Mouse (Mus musculus): Measurements from ENCODE around the gene Babam2.
"Not testable (repeated sequence)": the region's sequence is repeated elsewhere in the genome, so short reads cannot be mapped to it uniquely, and the experiment has no call there.

The Babam2 gene

DNA sequence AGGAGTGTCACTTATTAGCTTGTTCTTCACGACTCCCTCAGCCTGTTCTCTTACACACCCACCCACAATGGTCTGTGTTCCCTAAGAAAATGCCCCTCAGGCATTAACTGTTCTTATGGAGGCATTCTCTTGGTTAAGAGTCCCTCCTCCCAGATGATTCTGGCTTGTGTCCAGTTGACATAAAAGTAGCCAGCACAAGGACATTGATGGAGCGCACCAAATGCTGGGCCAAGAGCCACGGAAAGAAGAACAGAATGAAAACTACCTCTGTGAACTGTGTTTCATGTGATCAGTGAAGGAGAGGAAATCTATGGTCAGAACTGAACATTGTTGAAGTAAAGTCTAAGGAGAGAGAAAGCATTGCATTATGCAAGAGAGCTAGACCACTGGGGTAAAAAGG, 89.7 kb downstream of the Babam2 start:
- no peak for DNase-seq (ENCODE audit: low spot score in 2 of 2)

DNA sequence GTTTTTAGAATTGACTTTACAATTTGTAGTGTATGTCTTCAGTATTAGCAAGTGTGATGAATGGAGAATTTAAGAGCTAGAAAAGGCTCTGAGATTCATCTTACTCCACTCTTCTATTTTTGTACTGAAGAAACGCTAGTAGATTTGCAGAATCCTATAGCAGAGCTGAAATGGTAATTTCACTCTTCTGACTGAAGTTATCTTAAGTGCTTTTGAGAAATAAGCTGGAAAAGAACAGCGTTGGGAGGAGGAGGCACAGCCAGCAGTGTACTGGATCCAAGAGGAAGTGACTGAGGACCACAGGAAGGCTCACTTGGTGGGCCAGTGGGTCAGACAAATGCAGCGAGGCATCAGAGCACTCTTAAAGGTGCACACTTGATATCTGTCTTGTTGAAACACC, 90.1 kb downstream of the Babam2 start:
- DNase-seq (ENCODE audit: low spot score in 2 of 2), result no peak

GRCm38 (mm10) chr5:31792338-31792737, 94.9 kb downstream of the Babam2 start:
- DNase-seq (ENCODE audit: low spot score in 2 of 2), result no peak

GRCm38 (mm10) chr5:31792863-31793262, 95.4 kb downstream of the Babam2 start:
- DNase-seq (ENCODE audit: low spot score in 2 of 2), result no peak

- no peak for DNase-seq (ENCODE audit: low spot score in 2 of 2)
These were observed 97.9 kb downstream of the Babam2 start for GRCm38 (mm10) chr5:31795414-31795813.

GRCm38 (mm10) chr5:31796979-31797378, 99.5 kb downstream of the Babam2 start:
- no peak for DNase-seq (ENCODE audit: low spot score in 2 of 2)

- not testable (repeated sequence) for DNase-seq (ENCODE audit: low spot score in 2 of 2)
These were observed 106.7 kb downstream of the Babam2 start for GRCm38 (mm10) chr5:31804211-31804610.

GRCm38 (mm10) chr5:31804751-31805150, 107.3 kb downstream of the Babam2 start:
- DNase-seq (ENCODE audit: low spot score in 2 of 2), result no peak

DNA sequence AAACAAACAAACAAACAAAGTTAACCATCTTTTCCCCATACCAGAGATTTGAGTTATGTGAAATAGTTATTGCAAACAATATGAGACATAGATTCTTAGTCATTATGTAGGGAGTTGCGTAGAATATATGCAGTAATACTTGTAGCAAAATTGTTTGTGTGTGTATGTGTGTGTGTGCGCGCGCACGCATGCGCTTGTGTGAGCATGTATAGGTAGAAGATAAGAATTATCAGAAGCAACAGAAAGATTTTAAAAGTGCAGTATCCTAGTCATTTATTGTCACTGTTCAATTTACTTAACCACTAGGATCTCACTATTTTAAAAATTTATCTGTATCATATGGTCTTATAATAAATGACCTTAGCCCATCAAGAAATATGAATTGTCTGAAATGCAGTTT, 109.8 kb downstream of the Babam2 start:
- DNase-seq (ENCODE audit: low spot score in 2 of 2), result no peak

DNA sequence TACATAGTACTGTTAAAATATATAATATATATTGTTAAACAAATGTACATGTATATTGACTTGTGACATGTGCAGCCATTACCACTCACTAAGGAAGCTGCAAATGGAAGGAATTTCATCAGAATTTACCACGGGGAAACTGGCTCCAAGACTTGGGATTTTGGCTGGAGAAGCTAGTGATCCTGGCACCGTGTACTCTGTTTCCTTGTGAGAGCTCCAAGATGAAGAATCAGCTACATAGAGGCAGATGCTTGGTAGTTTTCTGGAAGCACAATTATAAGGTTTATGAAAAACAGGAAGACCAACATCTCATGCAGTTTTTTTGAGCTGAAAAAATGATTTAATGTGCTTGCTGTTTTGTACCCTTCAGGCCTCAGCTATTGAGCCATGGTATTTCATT, 110.8 kb downstream of the Babam2 start:
- DNase-seq (ENCODE audit: low spot score in 2 of 2), result no peak

DNA sequence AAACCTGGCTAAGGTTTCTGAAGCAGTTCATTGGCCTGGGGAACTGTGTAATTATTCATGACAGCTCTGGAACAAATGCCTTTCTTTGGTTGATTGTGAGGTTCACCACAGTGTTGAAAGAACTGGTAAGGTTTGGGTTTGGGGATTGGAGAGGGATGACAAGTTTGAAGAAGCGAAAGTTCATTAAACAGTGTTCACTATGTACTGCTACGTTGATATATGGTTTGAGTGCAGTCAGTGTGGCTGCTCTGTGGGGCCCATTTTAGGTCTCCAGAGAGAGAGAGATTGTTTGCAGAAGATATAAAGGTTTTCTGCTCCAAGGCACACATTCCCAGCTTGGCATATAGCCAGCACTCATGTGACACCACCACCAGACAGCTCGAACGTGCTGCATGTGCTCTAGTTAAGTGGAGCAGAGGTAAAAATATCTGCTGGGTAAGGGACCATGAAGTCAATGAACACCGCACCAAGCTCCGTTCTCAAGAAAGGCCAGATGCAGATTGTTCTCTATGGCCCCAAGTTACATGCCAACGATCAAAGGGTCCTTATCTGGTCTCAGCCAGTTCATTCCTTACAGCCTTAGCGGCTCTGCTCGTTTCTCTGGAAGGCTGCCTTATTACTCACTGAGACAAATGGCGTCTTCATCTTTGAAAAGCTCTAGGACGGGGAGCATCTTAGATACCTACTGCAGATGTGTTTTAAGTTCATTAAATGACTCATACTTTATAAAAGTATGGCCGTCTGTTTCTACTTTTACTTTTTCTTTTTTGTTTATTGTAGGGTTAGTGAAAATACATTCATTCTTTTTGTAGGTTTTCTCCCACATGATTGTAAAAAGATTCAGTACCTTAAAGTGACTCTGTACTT, 113.5 kb downstream of the Babam2 start:
- no peak for DNase-seq (ENCODE audit: low spot score in 2 of 2)

DNA sequence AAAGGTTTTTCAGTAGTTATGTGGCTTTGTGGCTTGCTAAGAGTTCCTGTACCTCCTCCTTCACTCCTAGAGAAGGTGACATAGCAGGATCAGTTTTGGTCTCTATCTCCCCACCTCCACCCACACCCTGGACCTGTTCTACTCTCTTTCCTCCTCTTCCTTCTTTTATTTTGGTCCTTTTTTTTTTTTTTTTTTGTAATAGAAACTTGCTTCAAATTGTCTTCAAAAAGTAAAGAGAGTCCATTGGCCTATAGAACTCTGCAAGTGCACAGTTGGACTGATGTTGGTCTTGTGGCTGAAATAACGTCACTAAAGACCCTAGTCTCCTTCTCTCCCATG, 114.1 kb downstream of the Babam2 start:
- no peak for DNase-seq (ENCODE audit: low spot score in 2 of 2)

DNA sequence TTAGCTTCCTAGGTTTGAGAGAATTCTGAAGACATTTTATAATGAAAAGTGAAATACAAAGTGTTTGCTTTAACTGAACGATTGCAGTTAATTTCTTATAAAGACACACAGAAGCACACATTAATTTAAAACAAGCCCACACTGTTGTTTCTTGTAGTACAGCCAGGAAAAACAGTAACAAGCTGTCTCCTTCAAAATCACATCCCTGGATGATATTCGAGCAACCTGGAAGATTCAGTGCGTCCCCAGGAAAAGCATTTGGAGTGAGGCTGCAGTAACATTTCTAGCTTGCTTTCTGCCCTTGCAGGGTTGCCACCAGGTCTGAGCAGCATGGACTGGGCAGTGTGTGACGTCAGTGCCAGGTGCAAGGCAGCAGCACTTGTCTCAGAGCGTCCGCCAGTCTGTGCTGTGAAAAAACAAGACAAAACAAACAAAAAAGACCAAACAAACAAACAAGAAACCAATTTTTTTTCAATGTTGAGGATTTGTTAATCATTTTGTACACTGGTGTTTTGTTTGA, 115.7 kb downstream of the Babam2 start:
- no peak for DNase-seq (ENCODE audit: low spot score in 2 of 2)

- no peak for DNase-seq (ENCODE audit: low spot score in 2 of 2)
These were observed 116.6 kb downstream of the Babam2 start for GRCm38 (mm10) chr5:31814068-31814467.

DNA sequence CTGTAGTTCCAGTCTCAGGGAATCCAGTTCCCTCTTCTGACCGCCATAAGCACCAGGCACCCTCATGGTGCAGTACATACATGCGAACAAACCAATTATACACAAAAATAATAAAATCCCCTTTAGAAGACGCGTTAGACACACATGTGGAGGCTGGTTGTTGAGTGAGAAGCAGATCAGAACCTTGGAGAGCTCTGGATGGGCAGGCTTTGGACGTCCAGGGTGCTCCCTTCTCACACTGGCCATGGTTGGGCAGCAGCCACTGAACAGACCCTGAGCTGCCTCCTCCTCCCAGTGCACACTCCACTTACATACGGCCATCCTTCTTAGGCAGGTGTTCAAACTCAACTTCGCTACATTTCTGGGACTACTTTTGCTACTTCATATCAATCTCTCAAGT, 117.6 kb downstream of the Babam2 start:
- no peak for DNase-seq (ENCODE audit: low spot score in 2 of 2)

DNA sequence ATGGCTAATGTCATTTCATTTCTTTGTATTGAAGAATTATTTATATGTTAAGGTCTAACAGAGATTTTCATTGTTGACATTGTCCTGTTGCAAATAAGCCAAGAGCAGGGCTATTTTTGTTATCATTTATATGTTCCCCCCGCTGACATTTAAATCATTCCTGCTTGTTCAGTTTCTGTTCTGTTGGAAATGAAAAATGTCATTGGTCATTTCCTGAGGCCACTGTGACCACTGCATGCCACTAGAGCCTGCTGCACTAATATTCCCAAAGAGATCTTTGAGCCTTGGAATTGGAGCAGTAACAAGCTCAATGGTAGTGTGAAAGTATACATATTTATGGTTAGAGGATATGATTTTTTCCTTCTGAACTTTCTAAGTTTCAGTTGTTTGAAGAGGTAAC, 118.6 kb downstream of the Babam2 start:
- DNase-seq (ENCODE audit: low spot score in 2 of 2), result no peak

- DNase-seq (ENCODE audit: low spot score in 2 of 2), result no peak
These were observed 123.3 kb downstream of the Babam2 start for GRCm38 (mm10) chr5:31820801-31821200.

DNA sequence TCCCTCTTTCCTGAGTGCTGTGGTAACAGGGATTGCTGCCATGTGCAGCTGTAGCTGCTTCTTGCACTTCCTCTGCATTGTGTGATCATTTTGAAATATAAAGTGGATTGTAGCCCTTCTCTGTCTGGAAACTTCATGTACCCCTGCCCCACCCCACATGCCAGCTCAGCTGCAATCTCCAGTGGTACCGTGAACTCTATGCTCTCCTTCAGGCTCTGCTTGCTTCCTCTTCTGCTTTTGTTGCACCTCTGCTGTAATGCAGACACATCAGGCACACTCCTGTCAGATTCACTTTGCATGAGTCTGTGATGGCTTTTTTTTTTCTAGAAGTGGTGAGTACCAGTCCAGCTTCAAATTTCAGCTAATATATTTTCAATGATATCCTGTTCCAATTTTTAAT, 123.7 kb downstream of the Babam2 start:
- DNase-seq (ENCODE audit: low spot score in 2 of 2), result no peak

- DNase-seq (ENCODE audit: low spot score in 2 of 2), result no peak
These were observed 126.2 kb downstream of the Babam2 start for GRCm38 (mm10) chr5:31823673-31824072.

DNA sequence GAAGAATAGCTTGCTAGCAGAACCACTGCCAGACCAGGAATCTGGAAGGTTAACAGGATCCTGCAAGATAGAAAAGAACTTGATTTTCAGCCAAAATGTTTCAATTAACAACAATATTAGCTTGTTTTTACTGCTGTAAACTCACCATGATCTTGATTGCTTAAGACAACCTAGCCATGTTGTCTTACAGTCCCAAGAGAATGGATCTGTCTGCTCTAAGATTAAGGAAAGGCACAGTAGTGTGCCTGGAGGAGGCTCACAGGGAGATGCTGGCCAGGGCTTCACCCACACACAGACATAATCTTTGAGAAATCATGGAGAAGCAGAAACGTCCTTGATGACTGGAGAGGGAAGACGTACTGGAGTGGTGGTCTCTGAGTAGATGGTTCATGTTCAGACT, 126.6 kb downstream of the Babam2 start:
- DNase-seq (ENCODE audit: low spot score in 2 of 2), result no peak

- no peak for DNase-seq (ENCODE audit: low spot score in 2 of 2)
These were observed 129.8 kb downstream of the Babam2 start for GRCm38 (mm10) chr5:31827304-31827703.

DNA sequence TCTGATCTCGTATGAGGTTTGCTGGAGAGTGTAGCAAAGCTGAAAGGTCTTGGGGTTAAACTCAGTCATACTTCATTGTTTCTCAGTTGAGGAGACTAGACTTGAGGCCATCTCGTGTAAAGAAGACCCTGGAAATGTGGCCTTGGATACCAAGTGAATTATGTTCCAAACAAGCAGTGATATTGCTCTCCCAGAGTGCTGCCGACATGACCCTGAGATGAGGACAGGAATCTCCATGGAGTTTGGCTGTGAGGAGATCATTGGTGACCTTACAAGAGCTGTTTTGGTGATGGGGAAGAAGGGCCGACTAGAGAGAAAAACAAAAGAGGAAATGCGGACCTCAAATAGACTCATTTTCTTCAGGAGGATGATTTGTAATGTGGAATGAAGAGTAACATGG, 130.4 kb downstream of the Babam2 start:
- no peak for DNase-seq (ENCODE audit: low spot score in 2 of 2)

GRCm38 (mm10) chr5:31828747-31829146, 131.3 kb downstream of the Babam2 start:
- DNase-seq (ENCODE audit: low spot score in 2 of 2), result no peak

GRCm38 (mm10) chr5:31829588-31829987, 132.1 kb downstream of the Babam2 start:
- no peak for DNase-seq (ENCODE audit: low spot score in 2 of 2)

Measured in frontal cortex, postnatal 25 days (tissue).